Mouse (Mus musculus) heart, postnatal 0 days (tissue): ENCODE data around the gene Nrip1.

ENCODE experiments used
- CTCF ChIP-seq: IDR thresholded peaks from 2 replicates; pipeline ENCODE4 v1.5.1; 2016; ENCODE audit warnings: antibody characterized with exemption, control low read depth, low read depth
- EP300 ChIP-seq: IDR thresholded peaks from 2 replicates; pipeline ENCODE4 v1.6.1; 2016; ENCODE audit warnings: antibody characterized with exemption, low read depth

DNA sequence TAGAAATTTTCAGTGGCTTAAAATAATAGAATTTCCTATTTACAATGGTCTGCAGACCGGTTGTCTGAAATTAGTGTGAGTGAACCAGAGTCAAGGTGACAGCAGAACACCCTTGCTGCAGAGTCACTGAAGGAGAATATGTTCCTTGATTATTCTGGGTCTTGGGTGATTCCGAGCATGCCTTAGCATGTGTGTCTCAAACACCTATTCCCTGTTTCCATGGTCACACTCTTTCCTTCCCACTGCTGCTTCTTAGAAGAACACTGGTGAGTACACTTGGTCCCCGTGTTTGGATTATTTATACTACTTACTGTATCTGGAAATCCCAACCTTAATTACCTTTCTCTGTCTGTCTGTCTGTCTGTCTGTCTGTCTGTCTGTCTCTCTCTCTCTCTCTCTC is 97.4 kb downstream of the Nrip1 start:
- TF ChIP-seq CTCF = no peak
- no peak for TF ChIP-seq EP300
